Mouse (Mus musculus): ENCODE measurements at regions not wholly inside any gene's neighbourhood (a gene's known extent, or its start where the extent isn't known, plus 50 kb on each side); places are given as distances from the start of the nearest gene placed in this dataset.

- TF ChIP-seq CTCF (IDR thresholded peaks at IDR 0.05; ENCODE audit: low read depth) (no peak), EP300 (optimal IDR thresholded peaks at IDR 0.05) (no peak)
Measured at GRCm38 (mm10) chr4:55938383-55938782, 406.1 kb upstream of the Klf4 start.

Data from stomach, postnatal 0 days (tissue).